Mouse (Mus musculus) bone marrow, adult 2 months (tissue): Measurements from ENCODE around the gene Cep83.

Source experiments
- CTCF ChIP-seq: fragments of 200-500 bp; IDR thresholded peaks from 2 replicates; pipeline ENCODE4 v1.5.1; 2011; ENCODE audit warnings: low read length, control low read depth; ENCODE audit not compliant: control insufficient read depth, insufficient read depth
- POLR2A ChIP-seq: fragments of 200-500 bp; IDR thresholded peaks from 2 replicates; pipeline ENCODE4 v1.6.1; 2011; ENCODE audit warnings: low read depth, mild to moderate bottlenecking, control low read depth, low read length, borderline replicate concordance; ENCODE audit not compliant: control insufficient read depth

DNA sequence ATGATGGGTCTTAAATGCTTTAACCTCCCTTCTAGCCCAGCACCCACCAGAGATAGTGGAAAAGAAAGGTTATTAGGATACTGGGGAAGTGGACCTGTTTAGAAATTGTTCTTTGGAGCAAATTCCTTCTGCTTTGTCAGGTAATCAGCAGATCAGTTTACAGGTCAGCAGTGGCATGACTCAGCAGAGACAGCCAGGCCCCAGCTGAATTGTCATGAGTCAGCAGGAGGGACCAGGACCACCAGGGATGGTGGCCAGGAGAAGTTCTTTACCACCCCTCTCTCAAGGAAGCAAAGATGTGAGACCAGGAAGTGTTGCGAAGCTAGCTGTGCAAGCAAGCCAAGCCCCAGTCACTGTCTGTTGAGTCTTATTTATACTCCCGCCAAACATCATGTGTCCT, 18.2 kb downstream of the Cep83 start:
- no peak for TF ChIP-seq CTCF
- no peak for TF ChIP-seq POLR2A
